Mouse (Mus musculus) thymus, adult 2 months (tissue): ENCODE data around the gene Cd209f. TPM values are rescaled to one million over a fixed set of nuclear protein-coding genes. Genes with fewer than 3 reads are reported as not detected.
"Not testable (repeated sequence)": the region's sequence is repeated elsewhere in the genome, so short reads cannot be mapped to it uniquely, and the experiment has no call there.

ENCODE experiments used
- DNase-seq: peaks from one replicate; pipeline ENCODE4 v3.0.0; 2021
- H3K27ac ChIP-seq: fragments of 200-500 bp; 2 replicates; pipeline ENCODE4 v1.5.1; 2012; ENCODE audit warnings: low read length, control low read depth; ENCODE audit not compliant: control insufficient read depth, insufficient read depth
- H3K27me3 ChIP-seq: fragments of 200-500 bp; 2 replicates; pipeline ENCODE4 v1.6.1; 2012; ENCODE audit warnings: mild to moderate bottlenecking, low read length, moderate library complexity, mixed read lengths; ENCODE audit not compliant: control insufficient read depth, insufficient read depth
- H3K36me3 ChIP-seq: fragments of 200-500 bp; 2 replicates; pipeline ENCODE4 v1.6.1; 2012; ENCODE audit warnings: mild to moderate bottlenecking, low read length, moderate library complexity; ENCODE audit not compliant: control insufficient read depth, insufficient read depth
- H3K4me1 ChIP-seq: fragments of 200-500 bp; replicated peaks from 2 replicates; pipeline ENCODE4 v1.6.1; 2012; ENCODE audit warnings: low read length; ENCODE audit not compliant: control insufficient read depth, insufficient read depth
- H3K4me3 ChIP-seq: fragments of 200-500 bp; 2 replicates; pipeline ENCODE4 v1.5.1; 2012; ENCODE audit warnings: mild to moderate bottlenecking, low read length, control low read depth, moderate library complexity; ENCODE audit not compliant: control insufficient read depth, insufficient read depth
- CTCF ChIP-seq: fragments of 200-500 bp; IDR thresholded peaks from 2 replicates; pipeline ENCODE4 v1.5.1; 2012; ENCODE audit warnings: mild to moderate bottlenecking, control low read depth, low read length, moderate library complexity, borderline replicate concordance; ENCODE audit not compliant: control insufficient read depth, poor library complexity, insufficient read depth; ENCODE audit errors: extremely low read depth
- POLR2A ChIP-seq: fragments of 200-500 bp; IDR thresholded peaks from 2 replicates; pipeline ENCODE4 v1.6.1; 2012; ENCODE audit warnings: mild to moderate bottlenecking, low read length, control low read depth, moderate library complexity; ENCODE audit not compliant: control insufficient read depth, poor library complexity, insufficient read depth; ENCODE audit errors: extremely low read depth
- WGBS: fragments of 180-500 bp; shearing (Covaris S2); methylation state at CpG from one replicate; pipeline ENCODE4 v1.1.7; 2018; 5-methylcytosine and 5-hydroxymethylcytosine counted together
- polyA plus RNA-seq: library from polyadenylated mRNA; depleted of rRNA; stranded (reverse); fragments of >200 nt; gene quantifications from 2 replicates; pipeline ENCODE4 v1.2.3, GENCODE M21; 2012; rRNA removed

The Cd209f gene
- 8.4 and 10.0 TPM in 2 replicates for polyA plus RNA-seq

- 42% methylated on average over 2 of the region's 2 CpGs for WGBS
- not testable (repeated sequence) for H3K36me3 ChIP-seq, DNase-seq, H3K4me3 ChIP-seq, H3K27ac ChIP-seq, H3K4me1 ChIP-seq, H3K27me3 ChIP-seq
Measured at GRCm38 (mm10) chr8:4105735-4106134, at the start of gene Cd209f. Gene Cd209f, minus strand, starts transcription at chr8:4105835.

- DNase-seq = no peak
- Histone ChIP-seq H3K4me3 (no peak overlapping the region), H3K36me3 (no peaks in the 10 kb centered on the region), H3K4me1 (no peaks in the 10 kb centered on the region), H3K27me3 (no peaks in the 10 kb centered on the region; the same call in 1 of the 2 replicates), H3K27ac (no peak overlapping the region)
- no peak for TF ChIP-seq POLR2A
- no peak for TF ChIP-seq CTCF
Measured at GRCm38 (mm10) chr8:4154878-4155277, 49.2 kb upstream of the Cd209f start.

GRCm38 (mm10) chr8:4147272-4147671, 41.6 kb upstream of the Cd209f start:
- Histone ChIP-seq H3K27me3 (no peaks in the 10 kb centered on the region), H3K4me1 (no peaks in the 10 kb centered on the region), H3K36me3 (no peaks in the 10 kb centered on the region), H3K4me3 (no peak overlapping the region), H3K27ac (no peak overlapping the region)
- TF ChIP-seq POLR2A (no peak), CTCF (no peak)
- DNase-seq = no peak
- WGBS = 65% methylated on average over 1 of the region's 1 CpGs

GRCm38 (mm10) chr8:4141721-4142120, 36.1 kb upstream of the Cd209f start:
- H3K27me3 ChIP-seq = no peaks in the 10 kb centered on the region
- no peaks in the 10 kb centered on the region for H3K36me3 ChIP-seq
- TF ChIP-seq CTCF (no peak), POLR2A (no peak)
- DNase-seq = no peak
- no peak overlapping the region for H3K27ac ChIP-seq
- H3K4me1 ChIP-seq = no peaks in the 10 kb centered on the region
- no peak overlapping the region for H3K4me3 ChIP-seq
- 60% methylated on average over 3 of the region's 3 CpGs for WGBS

GRCm38 (mm10) chr8:4139660-4140646, 34.3 kb upstream of the Cd209f start:
- Histone ChIP-seq H3K27ac (no peak overlapping the region), H3K4me3 (no peak overlapping the region), H3K36me3 (no peaks in the 10 kb centered on the region), H3K4me1 (no peaks in the 10 kb centered on the region), H3K27me3 (no peaks in the 10 kb centered on the region)
- no peak for TF ChIP-seq POLR2A
- peak; percentile 54; the same call in 1 of the 2 replicates for TF ChIP-seq CTCF
- DNase-seq = peak; percentile 79
- WGBS = 14% methylated on average over 12 of the region's 12 CpGs

- no peak for TF ChIP-seq CTCF
- TF ChIP-seq POLR2A = no peak
- no peaks in the 10 kb centered on the region for H3K4me1 ChIP-seq
- no peak within 1 kb of the TSS for H3K27ac ChIP-seq
- no peaks in the 10 kb centered on the region for H3K27me3 ChIP-seq
- H3K4me3 ChIP-seq = no peak within 1 kb of the TSS
- DNase-seq = no peak
- no peaks in the 10 kb centered on the region for H3K36me3 ChIP-seq
- 94% methylated on average over 10 of the region's 10 CpGs for whole genome bisulfite sequencing
Measured at GRCm38 (mm10) chr8:4133798-4134197, 28.2 kb upstream of the Cd209f start, which contains the start of gene Cd209g. Gene Cd209g, plus strand, starts transcription at chr8:4134098.

- not testable (repeated sequence) for DNase-seq, H3K27ac ChIP-seq, H3K27me3 ChIP-seq, H3K4me3 ChIP-seq, H3K4me1 ChIP-seq, H3K36me3 ChIP-seq
- WGBS = 75% methylated on average over 3 of the region's 3 CpGs
Measured at GRCm38 (mm10) chr8:4088514-4088913, 17.1 kb downstream of the Cd209f start.

- not testable (repeated sequence) for H3K27me3 ChIP-seq, H3K27ac ChIP-seq, H3K4me1 ChIP-seq, H3K36me3 ChIP-seq, H3K4me3 ChIP-seq
- peak; percentile 2 for DNase-seq
- WGBS = 52% methylated on average over 33 of the region's 33 CpGs
Measured at GRCm38 (mm10) chr8:4087180-4087722, 18.4 kb downstream of the Cd209f start.
